Mouse (Mus musculus) left cerebral cortex, postnatal 25 days (tissue): ENCODE results near the gene Rab3b. TPM values are rescaled to one million over a fixed set of nuclear protein-coding genes. Genes with fewer than 3 reads are reported as not detected.

Source experiments
- total RNA-seq, 2 experiments: library from RNA; stranded (reverse); gene quantifications; 2 replicates each; pipeline ENCODE4 v1.2.3; 2021

The Rab3b gene
- total RNA-seq, 2 experiments from 2014 or later, result 90.0 to 96.0 TPM

Other genes with a start within 250 kb of the Rab3b start
- gene 3110021N24Rik, start 159.4 kb upstream of the Rab3b start, total RNA-seq, result 1 to 10 TPM; 1.3 to 1.5 TPM
- gene Zfyve9, start 98.3 kb upstream of the Rab3b start, total RNA-seq, result 10 to 100 TPM; 61.3 to 65.1 TPM
- 10 to 100 TPM; 82.7 to 86.9 TPM for gene Btf3l4, start 45.4 kb upstream of the Rab3b start, total RNA-seq
- 10 to 100 TPM; 35.4 to 41.0 TPM for gene Txndc12, start 44.5 kb upstream of the Rab3b start, total RNA-seq
- gene Kti12, start 31.3 kb upstream of the Rab3b start, total RNA-seq, result 10 to 100 TPM; 15.4 to 18.7 TPM
- not detected for gene A730015C16Rik, start 30.4 kb upstream of the Rab3b start, total RNA-seq
- 100 to 1,000 TPM; 119 to 149 TPM for gene Nrd1, start 121.6 kb downstream of the Rab3b start, total RNA-seq